Mouse (Mus musculus) T-cell, adult 2 months (primary cell): Measurements from ENCODE around the gene Ksr2.

Source experiments
- DNase-seq: peaks from one replicate; pipeline ENCODE4 v3.0.0; 2022; ENCODE audit warnings: low spot score

Gene Ksr2

DNA sequence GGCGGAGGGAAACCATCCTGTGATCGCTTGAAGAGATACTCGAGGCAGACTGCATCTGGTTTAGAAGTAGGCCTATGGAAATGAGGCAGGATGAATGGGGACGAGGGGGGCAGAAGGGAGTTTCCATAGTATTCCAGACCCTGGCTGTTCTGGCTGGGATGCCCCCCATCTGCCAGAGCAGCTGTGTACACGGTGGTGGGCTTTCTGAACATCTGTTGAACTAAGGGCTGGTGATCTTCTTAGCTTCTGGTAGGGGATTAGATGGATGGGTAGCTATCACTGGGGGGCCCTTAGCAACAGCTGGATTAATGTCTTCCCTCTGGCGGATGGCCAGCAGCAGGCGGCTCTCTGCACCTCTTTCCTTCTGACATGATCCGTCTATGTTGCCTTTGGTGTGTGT lies 276.0 kb downstream of the Ksr2 start:
- no peak for DNase-seq

DNA sequence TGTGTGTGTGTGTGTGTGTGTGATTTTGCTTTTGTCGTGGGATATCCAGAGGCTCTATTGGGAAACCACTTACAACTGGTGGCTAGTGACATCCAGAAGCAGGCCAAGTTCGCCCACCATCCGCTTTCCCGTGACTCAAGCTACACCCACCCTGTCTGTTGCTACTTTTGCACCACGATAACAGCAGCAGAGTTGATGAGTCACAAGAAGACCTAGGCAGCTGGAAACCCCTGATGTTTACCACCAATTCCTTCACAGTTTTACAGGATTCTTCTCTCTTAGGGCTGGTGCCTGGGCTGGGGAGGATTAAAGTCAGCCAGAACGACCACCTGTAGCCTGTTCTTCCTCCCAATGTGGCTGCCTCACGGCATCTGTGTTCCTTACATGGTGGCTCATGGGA lies 277.5 kb downstream of the Ksr2 start:
- no peak for DNase-seq

DNA sequence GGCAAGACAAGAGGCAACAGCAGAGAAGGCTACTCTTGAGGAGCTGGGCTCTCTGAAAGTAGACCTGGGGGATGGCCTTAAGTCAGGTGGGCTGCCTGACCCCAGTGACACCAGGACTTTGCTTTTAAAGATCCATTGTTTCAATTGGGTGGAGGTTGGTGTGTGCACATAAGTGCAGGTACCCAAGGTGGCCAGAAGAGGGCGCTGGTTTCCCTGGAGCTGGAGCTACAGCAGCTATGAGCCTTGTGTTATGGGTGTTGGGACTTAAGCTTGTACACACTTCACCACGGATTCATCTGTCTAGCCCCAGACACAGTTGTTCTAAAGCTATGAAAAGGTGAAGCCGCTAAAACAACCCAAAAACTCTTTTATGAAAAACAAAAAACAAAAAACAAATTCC lies 279.8 kb downstream of the Ksr2 start:
- no peak for DNase-seq

DNA sequence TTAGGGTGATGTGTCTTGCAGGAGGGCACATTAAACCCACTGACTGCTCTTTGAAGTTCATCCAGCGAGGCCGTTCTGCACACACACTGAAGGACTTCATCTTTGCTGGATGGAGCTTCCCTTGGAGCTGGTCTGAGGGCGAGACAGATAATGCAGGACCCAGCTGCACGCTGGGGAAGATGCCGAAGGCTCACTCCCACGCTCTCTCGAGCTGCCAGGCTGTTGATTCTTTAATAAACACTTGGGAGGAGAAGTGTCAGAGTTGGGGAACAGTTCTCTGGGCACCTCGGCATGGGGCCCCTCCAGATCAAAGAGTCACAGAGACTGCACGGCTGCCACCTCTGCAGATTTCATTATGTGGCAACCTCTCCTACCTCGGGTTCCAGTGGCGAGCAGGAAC lies 280.8 kb downstream of the Ksr2 start:
- DNase-seq = no peak

DNA sequence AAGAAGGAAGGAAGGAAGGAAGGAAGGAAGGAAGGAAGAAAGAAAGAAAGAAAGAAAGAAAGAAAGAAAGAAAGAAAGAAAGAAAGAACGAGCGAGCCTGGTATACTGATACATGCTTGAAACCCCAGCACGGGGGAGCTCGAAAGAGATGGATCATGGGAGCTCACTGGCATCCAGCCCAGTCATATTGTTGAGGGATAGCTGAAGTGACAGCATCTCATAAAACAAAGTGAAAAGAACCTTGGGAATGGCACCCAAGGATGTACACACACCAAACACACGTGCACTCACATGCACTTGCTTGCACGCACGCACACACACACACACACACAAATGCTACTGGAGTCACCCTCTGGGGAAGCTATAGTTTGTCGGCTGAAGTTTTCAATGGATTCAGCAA lies 282.6 kb downstream of the Ksr2 start:
- no peak for DNase-seq

DNA sequence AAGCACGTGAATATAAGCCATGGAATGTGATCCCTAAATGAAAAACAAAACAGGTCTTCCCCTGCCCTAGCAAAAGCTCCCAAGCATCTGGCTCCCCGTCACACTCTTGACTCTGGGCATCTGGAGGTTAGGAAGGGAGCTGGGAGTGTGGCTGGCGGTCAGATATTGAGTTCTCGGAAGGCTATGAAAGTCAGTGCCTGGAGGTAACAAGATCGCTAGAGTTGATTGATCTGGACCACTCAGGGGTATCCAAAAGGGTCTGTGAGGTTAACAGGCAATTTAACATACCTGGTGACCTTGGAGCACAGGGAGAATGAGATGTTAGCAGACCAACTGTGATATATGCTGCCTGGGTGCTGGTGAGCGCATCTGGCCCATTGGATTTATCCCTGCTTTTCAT lies 283.8 kb downstream of the Ksr2 start:
- DNase-seq = no peak

DNA sequence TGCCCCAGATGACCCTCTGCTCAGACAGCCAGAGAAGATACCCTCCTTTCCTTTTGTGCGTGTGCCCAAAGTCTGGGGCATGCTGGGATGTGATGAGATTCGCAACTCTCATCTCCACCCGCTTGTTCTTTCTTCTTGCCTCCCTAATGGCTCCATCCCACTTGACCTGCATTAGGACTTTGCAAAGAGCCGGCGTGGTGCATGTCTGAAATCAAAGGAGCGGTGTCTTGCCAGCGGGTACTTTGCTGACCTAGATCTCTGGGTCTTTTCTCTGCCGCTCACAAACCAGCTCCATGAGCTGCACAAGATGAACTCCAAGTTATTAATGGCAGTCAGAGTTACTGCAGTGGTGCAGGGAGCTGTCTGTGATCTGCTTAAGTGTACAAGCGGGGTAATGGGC lies 290.6 kb downstream of the Ksr2 start:
- no peak for DNase-seq

DNA sequence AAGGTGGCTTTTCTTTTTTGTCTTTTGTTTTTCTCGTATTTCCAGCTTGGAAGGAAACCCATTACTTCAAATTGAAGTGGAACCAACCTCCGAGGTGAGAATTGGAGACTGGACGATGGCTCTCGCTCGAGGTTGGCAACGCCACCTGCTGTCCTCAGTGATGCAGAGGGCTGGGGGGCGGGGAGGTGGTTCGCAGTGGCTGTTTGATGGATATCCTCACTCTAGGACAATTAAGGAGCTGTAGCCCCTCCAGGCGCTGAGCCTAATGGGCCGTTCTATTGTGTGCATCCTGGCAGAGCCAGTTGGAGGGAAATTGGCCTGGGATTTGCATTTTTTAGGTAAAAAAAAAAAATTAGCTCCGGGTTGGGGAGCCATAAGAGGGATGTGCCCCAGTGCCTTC lies 292.8 kb downstream of the Ksr2 start:
- no peak for DNase-seq

DNA sequence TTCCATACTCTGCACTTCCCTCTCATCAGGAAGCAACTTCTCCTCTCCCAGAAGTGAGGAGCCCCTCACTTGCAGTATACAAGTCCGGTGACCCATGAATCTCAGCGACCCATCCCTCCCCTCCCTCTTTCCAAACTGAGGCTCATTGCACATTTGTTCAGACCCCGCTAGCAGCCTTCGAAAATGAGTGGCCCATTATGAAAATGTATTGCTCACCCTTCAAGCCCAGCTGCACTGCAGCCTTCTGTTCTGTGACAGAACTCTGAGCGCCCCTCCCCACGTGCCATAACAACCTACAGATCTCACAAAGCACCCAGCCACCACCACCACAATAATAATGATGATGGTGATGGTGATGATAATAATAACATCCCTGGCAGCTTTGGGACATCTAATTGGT lies 295.5 kb downstream of the Ksr2 start:
- no peak for DNase-seq

DNA sequence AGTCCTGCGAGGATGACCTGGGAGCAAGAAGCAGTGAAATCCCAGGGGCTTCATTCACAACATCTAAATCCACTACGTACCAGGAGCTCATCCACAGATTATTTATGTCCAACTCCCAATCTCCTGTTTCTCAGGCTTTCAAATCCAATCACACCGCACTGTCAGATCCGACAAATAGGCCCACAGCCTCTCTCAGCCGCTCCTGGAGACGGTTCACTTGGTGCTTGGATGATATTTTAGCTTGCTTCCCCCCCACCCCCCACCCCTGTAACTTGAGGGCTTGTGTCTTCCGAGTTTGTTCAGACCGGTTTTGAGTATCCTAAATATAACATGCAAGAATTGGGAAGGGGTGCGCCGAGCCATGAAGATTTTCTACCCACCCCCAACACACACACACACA lies 297.8 kb downstream of the Ksr2 start:
- DNase-seq = no peak

DNA sequence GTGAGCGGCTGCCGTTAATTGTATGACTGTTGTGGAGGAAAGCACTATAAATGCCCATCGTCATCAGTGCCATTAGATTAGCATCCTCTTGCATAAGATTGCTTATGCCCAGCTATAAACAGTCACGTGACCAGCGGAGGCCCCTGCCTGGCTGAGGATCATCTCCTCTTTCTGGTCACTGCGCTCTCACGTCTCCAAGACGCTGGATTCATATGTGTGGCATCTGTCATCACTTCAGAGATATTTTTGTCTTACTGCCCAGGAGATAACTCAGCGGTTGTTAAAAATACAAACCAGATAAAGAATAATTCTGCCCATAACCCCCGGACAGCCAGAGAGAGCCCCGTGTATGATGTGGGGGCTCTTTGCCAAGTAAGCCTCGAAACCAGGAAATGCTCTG lies 298.4 kb downstream of the Ksr2 start:
- DNase-seq = no peak

DNA sequence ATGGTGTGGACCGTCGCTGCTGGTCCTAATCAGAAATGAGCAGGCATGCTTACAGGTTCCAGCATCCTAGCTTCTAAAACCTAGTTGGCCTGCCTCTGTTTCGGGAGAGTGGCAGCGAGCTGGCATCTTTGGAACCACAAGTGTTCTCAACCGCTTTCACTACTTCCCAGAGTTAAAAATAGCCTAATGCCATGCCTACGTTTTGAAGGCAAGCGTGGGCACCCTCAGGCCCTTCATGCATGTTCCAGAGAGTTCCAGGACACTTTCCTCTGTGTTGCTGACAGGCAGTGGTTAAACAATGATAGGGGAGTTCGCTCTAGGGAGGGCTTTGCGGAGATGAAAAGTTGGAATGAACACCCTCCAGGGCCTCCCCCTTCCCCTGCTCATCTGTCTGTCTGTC lies 303.3 kb downstream of the Ksr2 start:
- DNase-seq = no peak

DNA sequence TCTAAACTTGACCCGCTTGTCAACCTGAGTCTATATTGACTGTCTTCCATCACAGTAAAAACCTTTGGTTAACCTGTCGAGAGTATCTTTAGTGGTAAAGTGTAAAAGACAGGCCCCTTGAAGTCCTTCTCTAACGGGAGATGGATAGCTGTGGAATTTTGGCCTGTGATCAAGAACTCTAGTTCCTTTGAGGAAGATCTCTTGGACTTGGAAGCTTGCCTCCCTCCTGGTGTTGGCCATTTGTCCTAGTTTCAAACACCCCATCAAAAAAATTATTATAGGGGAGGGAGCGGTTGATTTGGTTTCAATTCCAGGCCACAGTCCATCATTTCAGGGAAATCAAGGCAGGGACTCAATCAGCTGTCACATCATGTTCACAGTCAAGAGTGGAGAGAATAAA lies 309.5 kb downstream of the Ksr2 start:
- DNase-seq = no peak

DNA sequence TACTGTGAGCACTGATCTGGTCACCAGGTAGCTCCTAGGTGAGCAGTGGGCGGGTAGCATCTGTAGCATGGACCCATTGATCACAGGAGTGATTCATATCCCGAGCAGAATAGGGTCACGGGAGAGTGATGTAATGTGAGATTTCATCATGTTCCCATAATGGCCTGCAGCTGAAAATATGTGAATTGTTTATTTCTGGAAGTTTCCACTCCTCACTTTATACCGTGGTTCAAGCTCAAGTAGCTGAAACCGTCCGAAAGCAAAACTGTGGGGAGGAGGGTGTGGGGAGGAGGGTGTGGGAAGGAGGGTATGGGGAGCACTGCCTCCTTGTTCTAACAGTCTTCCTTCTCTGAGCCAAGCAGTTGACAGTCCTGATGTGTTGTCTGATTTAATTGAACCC lies 312.7 kb downstream of the Ksr2 start:
- DNase-seq = no peak

DNA sequence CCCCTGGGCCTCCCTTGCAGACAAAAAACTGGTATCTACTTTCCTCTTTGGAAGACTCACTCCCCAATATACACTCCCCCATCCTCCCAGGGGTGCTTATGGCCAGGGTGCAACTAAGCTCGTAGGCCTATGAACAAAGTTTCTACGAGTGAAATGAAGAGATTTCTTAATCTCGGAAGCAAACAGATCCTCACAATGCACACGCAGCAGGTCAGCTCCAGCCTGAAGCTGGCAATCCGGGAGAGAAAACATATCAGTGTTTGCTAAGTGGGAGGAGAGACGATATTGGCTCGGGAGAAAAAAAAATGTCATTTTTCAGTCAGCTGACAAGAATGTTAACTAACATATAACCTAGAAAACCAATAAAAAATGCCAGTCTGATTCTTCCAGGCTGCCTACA lies 313.3 kb downstream of the Ksr2 start:
- no peak for DNase-seq

DNA sequence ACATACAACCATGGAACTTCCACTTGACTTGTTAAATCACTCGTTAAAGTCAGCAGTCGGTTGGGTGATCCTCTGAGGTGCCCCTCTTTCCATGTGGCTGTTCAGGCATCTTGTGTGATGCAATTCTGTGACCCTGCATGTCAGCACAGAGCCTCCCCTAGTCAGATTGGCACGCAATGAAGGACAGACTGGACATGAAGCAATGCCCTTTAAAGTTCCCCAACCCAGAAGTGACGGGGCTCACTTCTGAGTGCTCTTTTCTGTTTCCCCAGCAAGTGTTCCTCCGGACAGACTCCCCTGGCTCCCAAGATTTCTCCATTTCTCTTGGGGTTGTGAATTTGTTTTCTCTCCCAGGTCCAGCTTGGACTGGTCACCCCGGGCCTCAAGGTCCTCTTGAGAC lies 317.5 kb downstream of the Ksr2 start:
- DNase-seq = no peak

DNA sequence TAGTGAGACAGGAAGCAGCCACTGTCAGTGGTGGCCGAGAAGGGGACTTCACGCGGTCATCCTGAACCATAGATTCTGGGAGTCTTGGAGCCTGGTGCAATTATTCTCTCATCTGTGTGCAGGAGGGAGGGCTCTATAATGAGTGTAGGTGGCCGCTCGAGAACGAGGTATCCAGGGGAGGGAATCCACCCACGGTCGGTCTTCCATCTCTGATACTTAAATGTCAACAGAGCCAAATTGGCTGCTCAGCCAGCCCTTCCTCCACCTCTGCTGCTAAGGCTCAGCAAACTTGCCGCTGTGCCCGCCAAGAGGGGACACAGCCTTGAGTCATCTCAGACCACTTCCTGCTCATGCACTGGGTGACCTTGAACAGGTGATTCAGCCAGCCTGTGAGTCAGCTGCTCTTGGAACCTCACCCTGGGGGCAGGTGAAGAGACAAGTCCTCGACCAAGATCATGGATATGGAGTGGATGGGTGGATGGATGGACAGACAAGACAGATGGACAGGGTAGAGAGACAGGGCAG lies 330.9 kb downstream of the Ksr2 start:
- no peak for DNase-seq

DNA sequence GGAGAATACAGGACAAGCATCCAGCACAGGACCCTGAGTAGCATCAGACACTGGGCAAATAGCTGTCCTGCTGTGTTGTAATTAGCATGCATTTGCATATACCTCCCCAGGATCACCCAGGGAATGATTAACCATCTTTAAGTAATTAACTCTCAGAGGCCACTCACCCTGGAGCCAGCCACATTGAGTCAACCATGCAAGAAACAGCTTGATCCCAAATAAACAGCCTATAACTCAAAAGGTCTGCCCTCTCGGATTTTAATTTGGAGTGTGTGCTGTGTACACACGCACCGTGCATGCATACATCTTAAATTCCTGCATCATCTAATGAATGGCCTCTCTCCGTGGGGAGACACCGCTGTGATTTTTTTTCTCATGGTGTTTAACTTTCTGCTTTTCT lies 335.6 kb downstream of the Ksr2 start:
- no peak for DNase-seq

DNA sequence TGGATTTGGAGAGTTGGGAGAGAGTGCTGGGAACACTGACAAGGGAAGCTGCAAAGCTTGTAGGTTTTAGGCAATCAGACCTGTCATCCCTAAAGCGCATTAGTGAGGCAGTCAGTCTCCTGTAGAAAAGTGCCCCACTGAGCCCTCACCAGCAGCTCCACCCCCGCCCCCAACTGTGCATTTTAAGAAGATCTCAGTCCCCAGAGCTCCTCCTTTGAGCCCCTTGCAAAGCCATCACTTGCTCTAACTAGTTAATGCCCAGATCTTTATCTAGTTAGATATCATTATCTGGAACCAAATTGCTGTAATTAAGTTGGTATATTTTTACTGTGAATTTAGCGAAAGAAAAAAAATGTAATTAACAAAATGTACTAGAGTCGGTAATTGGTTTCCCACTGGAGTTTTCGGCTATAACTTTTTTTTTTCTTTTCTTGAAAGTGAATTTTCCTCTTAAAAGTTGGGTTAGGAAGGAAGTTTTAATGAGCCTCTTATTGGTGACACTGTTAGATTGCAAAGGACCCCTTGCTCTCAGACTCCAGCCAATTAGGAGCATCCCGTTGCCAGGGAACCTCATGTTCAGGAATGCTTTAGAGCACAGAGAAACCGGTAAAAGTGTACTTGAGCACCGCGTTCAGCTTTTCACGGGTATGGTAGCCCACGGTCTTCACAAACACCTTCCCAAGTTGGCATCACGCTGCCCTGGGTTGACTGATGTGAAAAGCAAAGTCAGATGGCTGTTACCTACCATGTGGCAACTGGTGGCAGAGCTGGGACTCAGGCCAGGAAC lies 344.1 kb downstream of the Ksr2 start:
- no peak for DNase-seq

DNA sequence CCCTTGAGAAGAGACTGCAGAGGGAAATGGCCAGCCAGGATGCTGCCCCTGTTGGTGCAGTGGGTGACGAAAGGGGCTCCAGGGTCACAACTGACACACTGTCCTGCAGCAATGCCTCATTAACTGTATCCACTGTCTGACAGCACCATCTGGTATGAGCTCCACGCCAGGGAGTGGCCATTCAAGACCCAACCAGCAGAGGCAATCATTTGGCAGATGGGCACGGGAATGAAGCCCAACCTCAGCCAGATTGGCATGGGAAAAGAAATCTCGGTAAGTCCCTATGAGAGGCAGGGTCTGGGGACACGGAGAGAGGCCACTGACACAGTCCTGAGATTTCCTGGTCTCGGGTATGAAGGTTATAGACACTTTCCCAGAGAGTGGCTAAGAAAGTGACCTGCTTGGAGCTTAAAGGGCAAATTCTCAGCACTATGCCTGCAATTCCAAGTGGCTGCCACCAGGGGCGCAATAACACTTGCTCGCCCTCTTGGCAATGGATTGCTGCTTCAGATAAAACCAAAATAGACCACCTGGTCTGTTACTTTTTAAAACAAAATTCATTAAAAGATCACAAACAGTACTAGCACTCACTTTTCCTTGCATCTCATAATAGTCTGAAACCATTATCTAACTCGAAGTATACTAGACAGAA lies 347.5 kb downstream of the Ksr2 start:
- DNase-seq = no peak

DNA sequence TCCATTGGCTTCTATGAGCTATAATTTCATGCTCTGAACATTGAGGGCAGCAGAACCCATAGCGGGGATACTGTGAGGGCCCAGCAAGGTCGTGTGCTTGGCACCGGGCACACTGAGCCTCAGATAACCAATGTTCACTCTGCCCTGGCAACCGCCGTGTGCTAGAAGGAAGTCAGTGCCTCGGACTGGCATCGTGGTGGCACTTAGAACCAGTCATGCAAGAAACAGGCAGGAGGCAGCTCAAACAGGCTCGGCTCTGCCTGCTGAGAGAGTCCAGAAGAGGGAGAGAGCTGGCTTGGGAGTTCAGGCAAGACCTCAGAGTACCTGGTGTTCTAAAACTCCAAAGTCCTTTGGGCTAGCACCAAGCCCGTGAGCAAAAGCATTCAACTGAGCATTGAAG lies 350.7 kb downstream of the Ksr2 start:
- no peak for DNase-seq

DNA sequence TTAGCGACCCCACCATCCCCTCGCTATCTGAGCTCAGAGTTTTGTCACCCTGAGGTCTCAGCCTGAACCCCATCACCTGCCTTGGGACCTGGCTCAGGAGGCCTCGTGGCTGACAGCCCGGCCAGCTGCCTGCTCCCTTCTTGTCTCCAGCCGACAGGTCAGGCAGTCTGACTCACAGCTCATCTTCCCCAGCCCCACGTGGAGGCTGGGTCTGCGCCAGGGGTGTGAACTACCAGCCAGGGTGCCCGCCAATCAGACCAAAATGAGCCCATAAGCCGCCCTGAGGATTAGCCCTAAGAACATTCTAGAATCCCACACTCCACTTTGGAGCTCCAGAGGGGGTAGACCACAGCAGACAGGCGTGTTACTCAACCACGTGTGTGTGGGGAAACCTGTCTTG lies 365.4 kb downstream of the Ksr2 start:
- DNase-seq = no peak

DNA sequence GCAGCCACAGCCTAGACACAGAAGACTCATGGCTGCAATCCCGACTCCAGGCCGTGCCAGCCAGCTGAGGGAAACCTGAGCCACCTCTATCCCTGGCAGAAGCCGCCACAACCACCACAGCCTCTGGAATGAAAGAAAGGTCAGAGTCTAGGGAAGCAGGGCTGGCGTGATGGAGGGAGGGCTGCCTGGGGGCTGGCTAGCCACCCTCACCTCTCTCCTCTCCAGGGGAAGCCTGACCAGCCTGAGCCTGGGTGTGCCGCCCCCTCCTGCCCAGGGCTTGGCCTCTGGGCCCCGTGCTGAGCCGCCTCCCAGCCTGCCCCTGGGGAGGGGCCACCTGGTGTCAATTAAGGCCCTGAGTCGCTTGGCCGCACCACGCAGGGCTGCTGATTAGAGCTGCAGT lies 366.9 kb downstream of the Ksr2 start, which contains the start of gene Nos1:
TSS of gene Nos1 (plus strand) at position 352 of the 400 bp plus-strand sequence.
- no peak for DNase-seq

DNA sequence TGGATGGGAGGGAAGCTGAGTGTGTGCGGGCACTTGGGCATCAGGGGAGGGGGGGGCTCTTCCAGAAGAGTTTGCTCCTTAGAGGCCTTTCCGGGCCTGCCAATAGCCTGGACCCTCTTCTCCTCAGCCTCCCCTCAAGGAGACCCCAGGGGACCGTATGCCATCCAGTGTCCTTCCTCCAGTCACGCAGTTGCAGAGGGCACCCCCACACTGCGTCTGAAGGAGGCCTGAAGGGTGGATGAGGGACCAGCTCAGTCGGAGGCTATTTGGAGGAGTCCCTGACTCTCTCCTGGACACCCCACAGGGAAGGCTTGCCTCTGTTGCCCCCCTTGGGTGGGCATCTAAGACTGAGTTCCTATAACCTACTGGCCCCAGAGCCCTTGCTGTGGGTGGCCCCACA lies 367.4 kb downstream of the Ksr2 start:
- DNase-seq = no peak
